Mouse (Mus musculus) urinary bladder, postnatal 14 days (tissue): Measurements from ENCODE around the gene Gja8.

ENCODE experiments used
- DNase-seq: peaks from one replicate; pipeline ENCODE4 v3.0.0; 2021; ENCODE audit warnings: low spot score

Gja8 gene

DNA sequence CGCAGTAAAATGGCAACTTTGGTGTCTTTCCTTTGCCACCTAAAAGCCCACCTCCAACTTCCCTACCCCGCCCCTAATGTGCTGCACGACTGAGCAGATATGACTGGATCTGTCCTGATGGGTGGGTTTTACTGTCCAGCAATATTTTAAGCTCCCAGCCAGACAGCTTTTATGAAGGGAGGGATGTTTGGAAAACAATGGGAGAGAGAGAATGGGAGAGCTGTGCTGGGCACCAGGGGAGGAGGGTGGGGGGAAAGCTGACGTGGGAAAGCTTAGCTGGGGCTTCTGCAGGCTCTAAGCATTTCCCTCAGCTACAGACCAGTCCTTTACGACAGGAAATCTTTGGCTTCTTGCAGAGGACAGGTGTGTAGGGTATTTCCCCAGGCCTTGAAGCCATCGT is at the start of gene Gja8:
Gene Gja8 (minus strand): TSS at position 101 of the 400 bp plus-strand sequence.
- DNase-seq: no peak

DNA sequence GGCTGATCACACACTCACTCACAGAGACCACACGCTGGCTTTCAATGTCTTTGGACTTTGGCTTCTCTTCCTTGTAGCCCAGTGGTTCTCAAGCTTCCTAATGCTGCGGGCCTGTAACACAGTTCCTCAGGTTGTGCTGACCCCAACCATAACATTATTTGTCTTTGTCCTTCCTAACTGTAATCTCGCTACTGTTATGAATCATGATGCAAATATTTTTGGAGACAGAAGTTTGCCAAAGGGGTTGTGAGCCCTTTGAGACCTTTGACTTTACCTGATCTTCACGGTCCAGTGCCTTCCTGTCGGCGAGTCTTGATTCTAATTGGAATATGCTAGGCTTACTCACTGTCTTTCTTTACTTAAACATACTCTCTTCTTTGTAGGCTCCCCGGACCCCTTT is 48.6 kb upstream of the Gja8 start:
- DNase-seq: no peak

DNA sequence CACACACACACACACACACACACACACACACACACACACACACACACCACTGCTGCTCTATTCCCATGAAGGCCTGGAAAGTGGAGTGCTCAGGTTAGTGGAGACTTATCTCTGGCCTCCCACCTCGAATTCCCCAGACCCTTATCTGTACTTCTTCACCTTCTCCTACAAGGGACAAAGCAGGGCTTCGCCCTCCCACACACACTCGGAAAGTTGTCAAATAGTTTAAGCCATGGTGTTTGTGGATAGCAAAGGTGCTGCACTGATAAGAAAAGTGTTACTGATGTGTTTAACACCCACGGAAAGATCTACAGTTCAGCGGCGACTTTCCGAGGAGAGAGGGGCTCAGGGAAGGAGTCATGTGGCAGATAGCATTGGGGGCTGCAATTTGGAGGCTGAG is 45.2 kb upstream of the Gja8 start:
- no peak for DNase-seq

DNA sequence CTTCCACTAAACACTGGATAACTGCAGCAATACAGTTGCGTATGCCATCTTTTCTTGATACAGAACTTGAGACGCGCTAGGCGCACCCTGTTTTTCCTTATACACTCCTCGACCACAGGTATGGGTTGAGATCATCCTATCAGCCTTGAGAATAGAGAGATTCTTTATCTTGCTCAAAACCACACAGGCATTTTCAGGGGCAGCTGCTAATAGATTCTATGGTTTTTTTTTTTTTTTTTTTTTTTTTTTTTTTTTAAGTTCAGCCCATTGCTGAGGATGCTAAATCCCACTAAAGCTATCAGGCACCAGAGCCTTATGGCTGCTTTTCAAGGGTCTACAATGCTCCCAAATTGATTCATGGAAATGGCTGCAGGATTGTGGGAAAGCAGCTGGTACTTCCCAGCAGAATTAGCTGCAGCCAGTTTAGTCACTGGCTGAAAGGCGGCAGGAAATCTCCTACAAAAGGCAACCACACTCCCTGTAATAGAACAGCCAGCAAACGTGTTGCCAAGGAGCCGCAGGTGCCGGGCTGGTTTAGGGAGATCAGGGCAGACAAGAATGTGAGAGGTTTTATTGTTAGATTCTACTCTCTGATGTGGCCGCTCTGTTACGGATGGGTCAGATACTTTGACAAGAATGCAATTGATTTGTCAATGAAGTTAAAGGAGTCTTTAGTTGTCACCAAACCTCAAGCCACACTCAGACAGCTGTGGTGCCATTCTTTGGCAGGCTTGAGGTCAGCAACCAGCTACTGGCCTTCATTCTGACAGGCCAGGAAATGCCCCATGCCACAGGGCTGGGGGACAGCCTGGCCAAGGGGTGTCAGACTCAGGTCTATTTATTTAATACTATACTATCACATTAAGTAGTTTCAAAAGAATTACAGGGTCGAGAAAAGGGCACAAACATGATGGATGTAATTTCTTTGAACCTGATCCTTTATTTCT is 37.5 kb upstream of the Gja8 start:
- no peak for DNase-seq

DNA sequence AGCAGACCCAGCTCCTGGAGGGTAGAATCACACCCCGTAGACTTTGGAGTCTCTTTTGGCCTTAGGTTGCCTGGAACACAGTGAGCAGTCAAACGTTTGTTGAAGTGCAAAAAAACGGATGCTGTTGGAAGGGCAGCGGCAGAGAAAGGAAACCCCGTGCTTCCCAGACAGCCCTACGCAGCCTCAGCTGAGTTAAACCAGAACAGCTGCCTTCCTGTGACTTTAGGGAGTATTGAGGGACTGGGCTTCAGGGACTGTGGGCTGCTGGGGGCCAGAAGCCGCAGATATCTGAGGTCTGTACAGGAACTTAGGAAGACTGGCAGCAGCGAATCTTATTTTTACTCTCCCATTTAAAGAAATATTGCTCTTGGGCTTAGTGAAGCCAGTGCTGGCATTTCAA is 34.8 kb upstream of the Gja8 start:
- DNase-seq: no peak

DNA sequence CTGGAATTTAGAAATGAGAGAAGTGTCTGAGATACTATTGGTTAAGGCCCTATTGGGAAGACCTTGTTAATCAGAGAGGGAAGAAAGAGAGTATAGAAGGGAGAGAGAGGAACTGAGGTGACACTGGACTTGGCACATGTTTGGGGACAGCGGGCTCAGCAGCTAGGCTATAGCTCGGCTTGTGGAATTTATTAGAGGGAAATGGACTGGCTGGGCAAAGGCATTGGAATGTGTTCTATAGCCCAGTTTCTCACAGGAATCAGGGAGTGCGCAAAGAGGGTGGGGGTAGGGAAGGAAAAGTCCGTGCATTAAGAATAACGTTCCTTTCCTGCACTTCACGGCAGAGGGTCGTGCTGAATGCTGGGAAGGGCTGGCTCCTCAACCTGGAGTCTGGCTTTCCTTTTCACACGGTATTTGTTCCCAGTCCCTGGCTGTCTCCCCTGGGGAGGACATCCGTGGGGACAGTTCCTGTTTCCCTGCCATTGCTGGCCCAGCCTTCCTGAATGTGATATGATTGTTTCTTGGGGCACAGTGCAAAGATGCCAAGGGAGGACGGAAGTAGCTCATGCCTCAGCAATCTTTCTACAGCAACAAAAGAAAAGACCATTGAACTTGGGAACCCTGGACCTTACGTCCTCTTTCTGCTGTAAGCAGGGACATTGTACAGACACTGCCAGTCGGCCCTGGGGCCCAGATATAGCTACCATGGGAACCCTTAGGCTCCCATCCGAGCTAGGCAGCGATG is 27.8 kb upstream of the Gja8 start:
- no peak for DNase-seq

DNA sequence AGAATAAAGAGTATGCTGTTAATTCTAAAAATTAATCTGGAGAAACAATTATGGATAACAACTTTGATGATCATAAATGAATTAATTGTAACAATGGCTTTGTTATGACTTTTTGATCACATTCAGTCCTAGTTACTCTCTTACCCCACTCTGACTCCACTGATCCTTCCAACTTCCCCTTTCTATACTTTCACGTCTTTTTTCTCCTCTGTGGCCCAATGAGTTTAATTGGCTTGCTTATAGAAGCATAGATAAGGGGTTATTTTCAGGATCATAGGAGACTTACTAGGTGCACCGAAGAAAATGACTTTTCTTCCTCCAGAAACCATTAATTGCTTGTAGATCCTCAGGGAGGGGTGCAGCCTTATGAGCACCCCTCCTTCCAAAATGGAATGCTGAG is 16.9 kb upstream of the Gja8 start:
- no peak for DNase-seq

DNA sequence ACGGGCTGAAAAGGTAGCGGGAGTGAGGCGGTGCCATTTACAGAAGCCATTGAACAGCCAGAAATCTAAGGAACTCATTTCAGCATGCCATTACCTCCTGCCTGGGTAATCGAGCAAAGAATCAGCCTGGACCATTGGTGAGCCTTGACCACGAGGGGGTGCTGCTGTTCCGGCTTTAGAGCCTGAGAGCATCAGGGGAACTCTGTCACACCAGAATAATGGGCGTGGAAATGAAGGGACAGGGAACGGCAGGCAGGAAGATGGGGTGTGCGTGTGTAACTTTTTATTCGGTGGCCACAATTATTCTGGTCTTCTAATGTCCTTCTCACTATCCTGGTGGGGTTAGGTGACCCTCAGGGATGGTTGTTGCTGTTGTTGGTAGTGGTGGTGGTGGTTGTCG is 12.9 kb upstream of the Gja8 start:
- DNase-seq: peak; percentile 88

DNA sequence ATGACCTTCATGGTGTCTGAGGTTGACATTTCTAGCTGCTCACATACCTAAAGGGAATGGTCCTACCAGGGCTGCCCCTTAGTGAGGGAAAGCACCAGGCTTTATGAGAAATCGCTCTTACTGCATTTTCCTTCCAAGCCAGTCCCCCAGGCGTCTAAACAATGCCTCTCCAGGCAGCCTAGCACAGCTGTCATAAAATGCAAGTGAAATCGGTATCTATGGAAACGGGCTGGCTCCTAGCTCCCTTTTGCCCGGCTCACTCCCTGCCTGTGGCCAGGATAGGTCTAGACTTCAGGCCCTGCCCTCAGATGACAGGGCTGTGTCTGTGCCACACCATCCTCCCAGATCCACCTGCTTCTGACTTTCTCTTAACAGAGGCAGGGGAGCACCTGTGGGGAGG is 11.8 kb upstream of the Gja8 start:
- DNase-seq: no peak

DNA sequence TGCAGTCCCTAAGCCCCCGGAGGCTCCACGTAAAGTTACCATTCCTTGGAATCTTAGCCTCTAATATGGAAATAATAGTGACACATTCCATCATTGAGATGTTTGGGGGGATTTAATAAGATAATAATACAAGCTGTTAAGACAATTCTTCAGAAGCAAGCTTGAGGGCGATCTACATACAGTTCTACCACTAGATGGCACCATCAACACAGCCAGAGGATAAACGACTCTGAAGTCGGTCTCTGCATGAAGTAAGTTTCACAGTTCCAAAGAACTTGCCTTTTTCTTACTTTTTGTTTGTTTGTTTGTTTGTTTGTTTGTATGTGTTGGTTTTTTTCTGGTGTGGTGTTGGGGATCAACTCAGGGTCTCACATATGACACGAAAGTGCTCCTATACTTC is 10.4 kb upstream of the Gja8 start:
- no peak for DNase-seq

DNA sequence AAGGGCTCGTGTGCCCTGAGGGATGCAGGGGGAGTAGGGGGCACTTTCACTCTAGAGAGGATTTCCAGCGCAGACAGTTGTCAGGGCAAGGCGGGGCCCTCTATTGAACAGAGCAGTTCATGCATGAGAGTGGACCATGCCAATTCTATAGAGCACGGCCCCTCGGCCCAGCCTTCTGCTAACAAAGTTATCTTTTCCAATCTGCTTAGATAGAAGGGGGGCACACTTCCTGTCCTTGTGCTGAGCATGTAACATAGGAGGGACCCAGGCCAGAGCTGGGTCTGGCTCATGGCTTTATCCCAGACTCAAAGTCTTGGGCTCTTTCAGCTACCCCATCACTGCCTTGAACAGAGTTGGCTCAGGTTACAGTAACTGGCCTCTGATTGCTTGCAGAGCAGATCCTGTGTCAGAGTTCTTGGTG is 5.5 kb upstream of the Gja8 start:
- no peak for DNase-seq

DNA sequence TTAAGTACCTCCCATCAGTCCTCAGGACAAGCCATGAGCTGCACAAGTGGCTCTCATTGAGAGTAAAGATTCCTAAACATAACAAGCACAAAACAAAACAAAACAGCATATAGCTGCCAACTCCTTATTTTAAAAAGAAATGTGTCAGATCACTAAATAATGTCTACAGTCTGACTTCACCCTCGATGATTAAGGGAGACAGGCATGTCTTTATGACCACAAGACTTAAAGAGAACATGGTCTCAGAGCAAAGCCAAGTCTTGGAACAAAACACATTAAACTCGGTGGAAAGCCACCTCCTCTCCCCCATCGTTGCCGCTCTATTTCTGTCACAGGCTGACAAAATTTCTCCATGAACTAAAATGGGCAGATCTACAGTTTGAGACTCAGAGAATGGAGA is 1.2 kb downstream of the Gja8 start:
- no peak for DNase-seq

DNA sequence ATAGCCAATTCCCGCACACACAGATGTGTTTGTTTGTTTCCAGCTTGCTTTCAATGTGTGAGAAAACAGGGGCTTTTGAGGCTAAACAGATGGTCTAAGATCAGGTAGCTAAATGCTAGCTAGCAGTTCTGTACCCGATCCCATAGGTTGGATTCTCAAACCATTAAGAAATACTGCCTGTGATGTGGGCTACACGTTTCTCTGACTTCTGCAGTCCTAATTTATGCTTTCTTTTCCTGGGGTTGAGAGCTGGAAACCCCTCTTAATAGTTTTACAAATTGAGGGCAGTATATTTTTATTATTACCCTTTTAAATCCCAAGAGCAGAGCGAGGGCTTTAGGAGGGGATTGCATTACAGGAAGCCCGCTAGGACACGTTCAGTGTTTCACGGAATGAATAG is 4.8 kb downstream of the Gja8 start:
- DNase-seq: no peak

DNA sequence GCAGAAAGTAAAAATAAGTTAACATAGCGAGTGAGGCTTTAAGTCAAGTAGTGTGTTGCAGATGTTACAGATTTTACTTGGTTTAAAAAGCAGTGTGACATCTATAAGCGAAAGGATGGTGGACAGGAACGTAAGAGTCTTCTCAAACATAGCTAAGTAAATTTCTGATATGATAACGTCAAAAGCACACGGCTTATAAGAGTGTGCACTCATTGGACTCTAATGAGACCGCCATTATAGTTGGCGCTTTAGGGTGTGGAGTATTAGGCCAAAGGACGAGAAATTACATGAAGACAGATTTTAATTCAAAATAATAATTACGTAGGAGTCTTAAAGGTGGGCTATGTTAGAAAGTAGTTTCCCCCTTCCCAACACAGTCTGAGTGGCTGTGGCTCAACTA is 20.2 kb downstream of the Gja8 start:
- no peak for DNase-seq

DNA sequence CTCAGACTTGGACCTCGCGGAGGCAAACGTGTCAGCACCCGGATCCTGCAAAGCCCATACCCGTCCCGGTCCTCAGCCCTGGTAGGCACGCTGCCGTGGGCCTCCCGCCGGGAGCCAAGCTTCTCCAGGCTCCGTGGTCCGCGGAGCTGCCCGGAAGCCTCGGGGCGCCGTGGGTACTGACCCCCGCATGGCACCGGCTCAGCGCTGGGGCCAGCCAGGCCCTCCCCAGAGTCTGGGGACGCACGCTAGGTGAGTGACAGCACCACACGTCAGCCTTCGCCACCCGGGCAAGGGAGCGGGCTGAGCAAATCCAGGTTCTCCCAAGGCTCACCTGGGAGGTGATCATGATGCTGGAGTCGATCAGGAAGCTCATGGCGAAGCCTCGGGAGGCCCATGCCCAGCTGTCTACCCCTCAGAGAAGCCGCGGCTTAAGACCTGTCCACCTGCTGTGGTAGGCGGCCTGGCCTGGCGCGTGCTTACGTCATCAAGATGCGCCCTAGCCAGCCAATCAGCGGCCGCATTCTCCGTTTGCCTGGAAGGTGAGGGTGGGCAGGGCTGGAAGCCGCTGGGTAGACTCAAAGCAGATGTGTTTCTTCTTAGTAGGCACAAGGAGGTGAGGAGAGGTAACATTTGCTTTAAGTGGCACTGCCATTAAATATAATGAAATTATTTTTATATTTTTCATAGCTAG is 20.8 kb downstream of the Gja8 start, which contains the start of gene Gpr89:
Gene Gpr89 (minus strand): TSS at position 496 of the 691 bp plus-strand sequence.
- peak; percentile 93 for DNase-seq

DNA sequence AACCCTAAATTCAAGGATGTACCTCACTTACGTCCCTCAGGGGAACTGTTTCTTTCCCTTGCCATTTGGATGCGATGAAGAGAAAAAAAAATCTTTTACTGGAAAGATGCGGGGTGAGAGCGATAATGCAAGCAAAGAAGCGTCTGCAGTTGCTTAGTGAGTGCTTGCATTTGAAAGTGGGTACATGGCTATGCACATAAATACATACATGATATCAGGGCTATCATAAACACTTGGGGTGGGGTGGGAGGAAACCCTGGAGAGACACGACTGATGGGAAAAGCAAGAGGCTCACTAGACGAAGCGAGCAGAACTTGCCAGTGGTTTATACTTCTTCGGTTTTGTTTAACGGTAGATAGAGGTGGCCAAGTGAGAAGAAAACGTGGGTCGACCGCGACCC is 21.4 kb downstream of the Gja8 start, which contains the start of gene Gja5:
Gene Gja5 (plus strand): TSS at position 301 of the 400 bp plus-strand sequence.
- no peak for DNase-seq

DNA sequence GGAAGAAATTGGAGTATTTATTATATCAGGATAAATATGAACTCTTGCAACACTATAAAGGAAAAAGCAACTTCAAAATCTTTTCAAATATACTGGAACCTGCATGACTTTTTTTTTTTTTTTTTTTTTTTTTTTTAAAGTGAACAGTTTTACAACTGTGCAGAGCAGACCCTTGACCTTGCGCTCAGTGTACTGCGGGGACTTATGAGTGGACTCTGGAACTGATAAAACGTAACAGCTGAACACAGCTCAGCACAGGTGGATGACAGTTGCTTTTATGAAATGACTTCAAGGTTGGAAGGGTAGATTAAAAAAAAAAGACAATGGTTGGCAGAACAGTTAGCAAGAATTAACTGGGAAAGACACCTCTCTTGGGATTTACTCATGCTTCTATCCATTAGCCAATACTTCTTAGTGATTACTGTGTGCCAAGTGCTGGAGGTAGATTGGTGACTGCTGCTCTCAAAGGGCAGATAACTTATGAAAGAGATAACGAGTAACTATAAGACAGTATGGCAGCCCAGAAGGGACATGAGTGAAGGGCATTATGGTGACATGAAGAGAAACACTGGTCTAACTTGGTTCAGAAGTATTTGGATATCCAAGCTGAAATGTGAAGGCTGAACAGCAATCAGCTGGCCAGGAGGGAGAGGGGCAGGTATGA is 23.4 kb downstream of the Gja8 start:
- DNase-seq: no peak

DNA sequence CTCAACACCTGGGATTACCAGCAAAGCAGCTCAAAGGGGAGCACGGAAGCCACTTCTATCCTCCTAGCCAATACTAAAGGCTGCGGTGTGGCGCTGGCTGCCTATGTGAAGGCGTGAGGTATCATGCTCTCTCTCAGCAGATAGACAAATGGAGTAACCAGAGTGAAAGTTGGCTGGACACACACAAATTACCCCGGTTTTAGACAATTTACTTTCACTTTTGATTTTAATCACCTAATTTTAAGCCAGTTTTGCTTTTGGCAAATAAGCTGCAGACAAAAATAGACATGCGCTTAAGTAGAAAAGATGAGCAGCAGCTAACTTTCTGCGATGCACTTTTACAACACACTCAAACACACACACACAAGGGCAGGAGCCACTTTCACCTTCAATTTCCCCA is 42.1 kb downstream of the Gja8 start:
- no peak for DNase-seq

DNA sequence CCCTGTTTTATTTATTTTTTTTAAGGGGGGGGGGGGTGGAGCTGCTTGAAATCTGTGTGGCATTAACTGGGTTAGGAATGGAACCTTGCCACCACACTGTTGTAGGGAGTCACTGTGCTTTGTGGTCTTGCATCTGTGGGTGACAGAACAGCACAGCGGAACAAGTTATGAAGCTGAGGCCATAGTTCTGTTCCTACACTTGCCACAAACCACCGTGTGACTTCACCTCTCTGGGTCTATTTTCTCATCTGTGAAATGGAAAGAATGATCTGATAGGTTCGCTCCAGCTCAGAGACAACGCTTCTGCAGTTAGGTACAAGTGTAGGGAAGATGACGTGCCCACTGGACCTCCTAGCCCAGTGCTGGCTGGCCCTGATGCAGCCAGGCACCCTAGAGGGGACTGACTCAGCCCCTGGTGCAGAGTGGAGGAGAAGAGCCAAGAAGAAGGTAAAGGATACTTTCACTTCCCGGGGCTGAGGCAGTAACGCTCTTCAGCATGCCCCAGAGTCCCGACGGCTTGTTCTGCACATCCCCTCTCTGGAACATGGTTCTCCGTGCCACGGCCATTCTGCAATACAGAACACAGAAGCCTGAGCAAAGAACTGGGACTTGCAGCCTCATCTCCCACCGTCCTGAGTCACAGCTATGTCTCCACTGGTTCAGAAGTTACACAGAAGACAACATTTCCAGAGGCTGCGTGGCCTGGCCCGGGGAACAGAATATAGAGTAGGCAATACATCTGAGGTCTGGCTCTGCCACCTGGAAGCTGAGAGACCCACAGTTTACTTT is 43.6 kb downstream of the Gja8 start:
- DNase-seq: no peak

DNA sequence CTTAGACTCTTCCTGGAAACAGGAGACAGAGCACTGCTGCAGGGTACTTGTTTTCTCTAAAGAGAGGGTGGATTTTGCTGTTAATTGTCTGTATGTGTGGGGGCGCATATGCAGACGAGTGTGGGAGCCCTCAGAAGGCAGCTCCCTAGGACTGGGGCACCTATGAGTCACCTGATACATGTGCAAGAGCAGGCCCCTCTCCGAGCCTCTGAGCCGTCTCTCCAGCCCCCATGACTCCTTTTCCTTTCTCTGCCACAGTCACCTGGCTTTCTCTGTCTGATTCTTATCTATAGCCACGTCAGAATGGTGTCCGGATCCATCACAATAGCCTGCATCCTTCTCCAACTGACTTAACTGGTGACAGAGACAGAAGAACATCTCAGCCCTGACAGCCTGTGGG is 44.3 kb downstream of the Gja8 start:
- no peak for DNase-seq

DNA sequence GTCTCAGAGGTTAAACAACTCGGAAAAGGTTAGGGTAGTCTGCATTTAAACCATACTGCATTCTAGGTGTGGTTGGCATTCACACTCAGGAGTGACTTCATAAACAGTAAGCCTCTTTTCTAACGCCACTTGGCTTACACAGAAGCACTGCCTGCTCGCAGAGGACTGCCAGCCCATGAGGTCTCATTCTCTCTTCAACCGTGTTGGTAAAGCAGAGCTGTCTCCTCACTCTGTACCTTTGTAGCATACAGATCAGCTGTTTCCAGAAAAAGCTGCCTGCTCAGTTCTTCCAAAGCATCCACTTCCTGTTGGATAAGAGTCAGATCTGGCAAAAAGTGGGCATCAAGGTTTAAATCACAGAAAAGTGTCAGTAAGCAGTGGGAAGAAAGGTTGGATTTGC is 45.4 kb downstream of the Gja8 start:
- no peak for DNase-seq
